Mouse (Mus musculus) heart, adult 2 months (tissue): ENCODE data around the gene Cotl1. TPM values are rescaled to one million over a fixed set of nuclear protein-coding genes. Genes with fewer than 3 reads are reported as not detected.

Experiments
- DNase-seq, 2 experiments: peaks; one replicate each; pipeline ENCODE4 v3.0.0; 2021
- H3K27ac ChIP-seq: fragments of 200-600 bp; 2 replicates; pipeline ENCODE4 v1.8.1; 2022
- H3K27me3 ChIP-seq: fragments of 200-500 bp; 2 replicates; pipeline ENCODE4 v1.6.1; 2012; ENCODE audit warnings: mild to moderate bottlenecking, low read length, inconsistent platforms, mixed read lengths; ENCODE audit not compliant: control insufficient read depth, insufficient read depth
- H3K36me3 ChIP-seq: fragments of 200-500 bp; 2 replicates; pipeline ENCODE4 v1.6.1; 2012; ENCODE audit warnings: low read length, inconsistent platforms; ENCODE audit not compliant: control insufficient read depth, insufficient read depth
- H3K4me1 ChIP-seq: fragments of 200-500 bp; 2 replicates; pipeline ENCODE4 v1.6.1; 2011; ENCODE audit warnings: low read length; ENCODE audit not compliant: control insufficient read depth, insufficient read depth
- H3K4me3 ChIP-seq: fragments of 200-600 bp; 2 replicates; pipeline ENCODE4 v1.8.1; 2022
- H3K79me2 ChIP-seq: fragments of 200-500 bp; replicated peaks from 2 replicates; pipeline ENCODE4 v1.6.1; 2012; ENCODE audit warnings: mild to moderate bottlenecking, inconsistent platforms, low read length, moderate library complexity, mixed read lengths; ENCODE audit not compliant: control insufficient read depth, insufficient read depth
- H3K9ac ChIP-seq: fragments of 200-500 bp; 2 replicates; pipeline ENCODE4 v1.6.1; 2012; ENCODE audit warnings: low read depth, mild to moderate bottlenecking, control low read depth, inconsistent platforms, low read length, mixed read lengths
- CTCF ChIP-seq: fragments of 200-600 bp; IDR thresholded peaks from 2 replicates; pipeline ENCODE4 v1.8.1; 2022; ENCODE audit warnings: antibody characterized with exemption, mild to moderate bottlenecking, moderate library complexity
- EP300 ChIP-seq: fragments of 200-500 bp; IDR thresholded peaks from 2 replicates; pipeline ENCODE4 v1.6.1; 2011; ENCODE audit warnings: low read depth, low read length, control low read depth; ENCODE audit not compliant: insufficient read depth
- POLR2A ChIP-seq: fragments of 200-500 bp; IDR thresholded peaks from 2 replicates; pipeline ENCODE4 v1.6.1; 2011; ENCODE audit warnings: mild to moderate bottlenecking, low read depth, low read length, control low read depth; ENCODE audit not compliant: insufficient read depth
- WGBS: fragments of 180-500 bp; shearing (Covaris S2); methylation state at CpG from one replicate; pipeline ENCODE4 v1.1.7; 2018; 5-methylcytosine and 5-hydroxymethylcytosine counted together
- intact Hi-C: fragments of 180-260 bp; cut with DNase I; formaldehyde crosslinking; loops from one replicate; pipeline ENCODE4 v1.15.1; 2025
- polyA plus RNA-seq: library from polyadenylated mRNA; depleted of rRNA; stranded (reverse); fragments of >200 nt; gene quantifications from 2 replicates; pipeline ENCODE4 v1.2.3, GENCODE M21; 2012
- total RNA-seq, 2 experiments: library from RNA; stranded (reverse); gene quantifications; 2 replicates each; pipeline ENCODE4 v1.2.3; 2021

Cotl1 gene
- total and polyA plus RNA-seq, 3 experiments: 17.5 to 23.2 (median 20.4) TPM

DNA sequence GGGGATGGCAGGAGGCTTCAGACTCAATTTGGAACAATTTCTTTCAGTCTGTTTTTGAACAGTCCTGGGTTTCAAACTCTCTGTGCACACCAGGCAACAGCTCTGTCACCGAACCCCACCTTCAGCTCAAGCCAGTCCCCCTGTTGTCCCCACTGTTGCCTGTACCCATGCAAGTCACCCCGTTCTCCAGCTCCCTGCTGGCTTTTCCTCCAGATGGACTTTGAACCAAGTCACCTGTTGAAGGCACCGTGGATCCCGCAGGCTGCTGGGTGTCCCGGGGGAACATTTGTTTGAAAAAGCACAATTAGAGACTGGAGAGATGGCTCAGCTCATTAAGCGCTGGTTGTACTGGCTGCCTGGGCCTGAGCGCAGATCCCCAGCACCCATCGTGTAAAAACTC is 35.1 kb downstream of the Cotl1 start:
- H3K36me3 ChIP-seq: no peaks in the 10 kb centered on the region
- H3K4me3 ChIP-seq: no peak overlapping the region
- 71% methylated on average over 8 of the region's 8 CpGs for WGBS
- H3K9ac ChIP-seq: no peak overlapping the region
- no peaks in the 10 kb centered on the region for H3K4me1 ChIP-seq
- TF ChIP-seq EP300 (no peak), CTCF (no peak), POLR2A (no peak)
- intact Hi-C loops: no loop called here
- H3K27ac ChIP-seq: no peak overlapping the region
- no peaks in the 10 kb centered on the region for H3K27me3 ChIP-seq
- no peak for DNase-seq
- no peaks in the 10 kb centered on the region for H3K79me2 ChIP-seq

DNA sequence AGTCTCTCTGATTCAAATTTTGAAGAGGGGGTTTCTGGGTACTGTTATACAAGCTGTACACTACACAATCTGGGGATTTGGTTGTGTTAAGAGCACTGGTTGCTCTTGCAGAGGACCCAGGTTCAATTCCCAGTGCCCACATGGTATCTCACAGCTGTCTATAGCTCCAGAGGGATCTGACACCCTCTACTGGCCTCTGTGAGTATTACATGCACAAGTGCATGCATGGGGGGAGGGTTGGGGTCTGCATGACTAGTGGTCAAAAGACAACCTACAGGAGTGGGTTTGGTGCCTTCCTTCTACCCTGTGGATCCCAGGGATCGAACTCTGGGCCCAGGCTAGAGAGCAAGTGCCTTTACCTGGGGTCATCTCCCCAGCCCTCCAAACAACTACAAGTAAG is 37.8 kb downstream of the Cotl1 start:
- TF ChIP-seq EP300 (no peak), CTCF (peak; percentile 61), POLR2A (no peak)
- Histone ChIP-seq H3K27ac (no peak overlapping the region), H3K4me1 (no peaks in the 10 kb centered on the region; the same call in 1 of the 2 replicates), H3K36me3 (no peaks in the 10 kb centered on the region), H3K79me2 (no peaks in the 10 kb centered on the region), H3K9ac (no peak overlapping the region), H3K27me3 (no peaks in the 10 kb centered on the region), H3K4me3 (no peak overlapping the region)
- intact Hi-C loops: no loop called here
- DNase-seq: no peak
- 96% methylated on average over 1 of the region's 1 CpGs for WGBS

DNA sequence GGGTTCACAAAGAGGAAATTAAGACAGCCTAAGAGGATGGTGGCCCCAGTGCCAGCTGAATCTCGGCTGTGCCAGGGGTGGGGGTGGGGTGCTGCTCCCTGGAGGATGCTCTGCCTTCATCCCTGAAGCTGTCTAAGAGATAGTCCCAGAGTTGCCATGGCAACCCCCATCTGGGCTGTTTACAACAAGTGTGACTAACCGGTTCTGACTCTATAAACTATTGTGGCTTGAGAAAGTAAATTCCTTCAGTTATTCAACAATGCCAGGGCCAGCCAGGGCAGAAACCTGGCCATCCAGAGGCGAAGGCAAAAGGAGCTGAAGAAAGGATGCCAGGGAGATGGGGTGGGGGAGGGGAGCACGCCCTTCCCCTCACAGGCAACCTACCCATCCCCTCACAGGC is 39.2 kb downstream of the Cotl1 start:
- no peaks in the 10 kb centered on the region; the same call in 1 of the 2 replicates for H3K4me1 ChIP-seq
- TF ChIP-seq CTCF: no peak
- no peak for TF ChIP-seq EP300
- no peak for TF ChIP-seq POLR2A
- H3K79me2 ChIP-seq: no peaks in the 10 kb centered on the region
- H3K36me3 ChIP-seq: no peaks in the 10 kb centered on the region
- H3K27ac ChIP-seq: no peak overlapping the region
- H3K9ac ChIP-seq: no peak overlapping the region
- intact Hi-C loops: no loop called here
- no peak for DNase-seq
- WGBS: 29% methylated on average over 4 of the region's 4 CpGs
- no peaks in the 10 kb centered on the region for H3K27me3 ChIP-seq
- H3K4me3 ChIP-seq: no peak overlapping the region

DNA sequence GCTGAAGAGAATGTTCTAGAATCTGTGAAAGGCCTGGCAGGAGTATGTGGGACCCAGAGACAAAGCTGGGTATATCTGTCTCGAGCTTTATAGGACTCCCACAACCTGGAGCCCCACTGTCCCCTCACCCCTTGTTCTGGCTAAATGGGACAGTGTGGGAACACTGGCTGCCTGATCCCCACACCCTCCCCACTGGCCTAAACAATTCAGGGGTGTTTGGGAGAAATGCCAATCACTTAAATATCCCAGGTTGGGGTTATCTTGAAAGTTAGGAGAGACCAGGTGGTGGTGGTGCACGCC is 41.4 kb downstream of the Cotl1 start:
- DNase-seq: peak in 1 of 2 experiments; percentile 51
- TF ChIP-seq POLR2A (no peak), CTCF (no peak), EP300 (no peak)
- H3K36me3 ChIP-seq: no peaks in the 10 kb centered on the region
- no peaks in the 10 kb centered on the region for H3K27me3 ChIP-seq
- 54% methylated on average over 2 of the region's 2 CpGs for WGBS
- no peak overlapping the region for H3K9ac ChIP-seq
- intact Hi-C loops: no loop called here
- H3K4me3 ChIP-seq: no peak overlapping the region
- peak overlapping the region; percentile 26 for H3K27ac ChIP-seq
- no peaks in the 10 kb centered on the region for H3K79me2 ChIP-seq
- H3K4me1 ChIP-seq: no peaks in the 10 kb centered on the region; the same call in 1 of the 2 replicates

- no peaks in the 10 kb centered on the region for H3K36me3 ChIP-seq
- no peaks in the 10 kb centered on the region for H3K27me3 ChIP-seq
- H3K27ac ChIP-seq: peak overlapping the region; percentile 26
- no peak for TF ChIP-seq EP300
- TF ChIP-seq POLR2A: no peak
- TF ChIP-seq CTCF: no peak
- H3K9ac ChIP-seq: no peak overlapping the region
- 11% methylated on average over 15 of the region's 15 CpGs for WGBS
- H3K4me1 ChIP-seq: no peaks in the 10 kb centered on the region; the same call in 1 of the 2 replicates
- peak; percentile 58 to 70 for DNase-seq
- H3K79me2 ChIP-seq: no peaks in the 10 kb centered on the region
- intact Hi-C loops: no loop called here
- H3K4me3 ChIP-seq: no peak overlapping the region
These were observed 42.0 kb downstream of the Cotl1 start for GRCm38 (mm10) chr8:119798170-119798964.

- Histone ChIP-seq H3K27me3 (no peaks in the 10 kb centered on the region), H3K36me3 (no peaks in the 10 kb centered on the region), H3K27ac (no peak overlapping the region), H3K4me1 (no peaks in the 10 kb centered on the region; the same call in 1 of the 2 replicates), H3K4me3 (no peak overlapping the region), H3K79me2 (no peaks in the 10 kb centered on the region), H3K9ac (no peak overlapping the region)
- DNase-seq: no peak
- TF ChIP-seq EP300: no peak
- no peak for TF ChIP-seq CTCF
- no peak for TF ChIP-seq POLR2A
- 91% methylated on average over 3 of the region's 3 CpGs for WGBS
- intact Hi-C loops: no loop called here
These were observed 44.7 kb downstream of the Cotl1 start for GRCm38 (mm10) chr8:119795651-119796050.
